Mouse (Mus musculus): ENCODE measurements around the gene Apobec4. TPM values are rescaled to one million over a fixed set of nuclear protein-coding genes. Genes with fewer than 3 reads are reported as not detected.

Gene Apobec4
- polyA plus RNA-seq, 1 experiment = not detected

DNA sequence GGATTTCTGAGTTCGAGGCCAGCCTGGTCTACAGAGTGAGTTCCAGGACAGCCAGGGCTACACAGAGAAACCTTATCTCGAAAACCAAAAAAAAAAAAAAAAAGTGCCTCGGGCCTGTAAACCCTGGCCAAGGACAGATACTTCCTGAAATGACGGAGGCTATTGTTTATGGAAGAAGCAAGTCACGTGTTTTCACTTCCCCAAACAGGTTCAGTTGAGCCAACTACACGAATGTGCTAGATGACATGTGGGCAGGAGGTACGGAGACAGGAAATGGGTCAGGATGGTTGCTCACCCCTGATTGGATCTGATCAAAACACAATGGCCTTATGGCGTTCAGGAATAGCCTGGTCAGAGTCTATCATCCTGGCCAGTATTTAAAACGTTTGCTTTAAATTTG lies 47.8 kb downstream of the Apobec4 start:
- 40% methylated on average over 9 of the region's 9 CpGs for WGBS
- DNase-seq (ENCODE audit: low read depth, low spot score) = no peak

GRCm38 (mm10) chr1:152799897-152800296 lies 49.5 kb downstream of the Apobec4 start, which contains the start of gene Ncf2:
Gene Ncf2, plus strand, starts transcription at chr1:152800194.
- WGBS = 32% methylated on average over 2 of the region's 2 CpGs
- DNase-seq (ENCODE audit: low read depth, low spot score) = no peak

DNA sequence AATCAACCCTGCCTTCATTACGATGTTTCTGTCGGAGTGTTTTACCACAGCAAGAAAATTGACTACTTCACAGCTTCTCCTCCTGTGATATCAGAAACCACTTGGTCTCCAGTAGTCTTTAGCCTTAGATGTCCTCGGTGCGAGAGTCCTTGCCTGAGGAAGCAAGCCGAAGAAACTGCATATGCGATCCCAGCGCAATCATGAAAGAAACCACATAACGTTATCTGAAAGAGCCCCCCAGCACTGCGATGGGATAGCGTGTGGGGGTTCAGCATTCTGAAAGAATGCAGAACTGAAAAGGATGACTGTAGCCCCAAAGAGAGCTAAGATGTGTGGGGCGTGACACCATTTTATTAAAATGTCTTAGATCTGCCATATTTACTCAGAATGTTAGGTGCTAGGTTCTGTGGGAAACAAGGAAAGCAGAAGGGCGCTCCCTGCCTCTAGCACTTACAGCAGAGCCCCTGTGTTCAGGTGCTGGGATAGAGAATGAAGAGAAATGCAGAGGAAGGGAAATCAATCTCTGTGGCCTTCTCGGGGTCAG lies 50.4 kb downstream of the Apobec4 start:
- WGBS = 91% methylated on average over 13 of the region's 13 CpGs
- DNase-seq (ENCODE audit: low read depth, low spot score) = no peak

DNA sequence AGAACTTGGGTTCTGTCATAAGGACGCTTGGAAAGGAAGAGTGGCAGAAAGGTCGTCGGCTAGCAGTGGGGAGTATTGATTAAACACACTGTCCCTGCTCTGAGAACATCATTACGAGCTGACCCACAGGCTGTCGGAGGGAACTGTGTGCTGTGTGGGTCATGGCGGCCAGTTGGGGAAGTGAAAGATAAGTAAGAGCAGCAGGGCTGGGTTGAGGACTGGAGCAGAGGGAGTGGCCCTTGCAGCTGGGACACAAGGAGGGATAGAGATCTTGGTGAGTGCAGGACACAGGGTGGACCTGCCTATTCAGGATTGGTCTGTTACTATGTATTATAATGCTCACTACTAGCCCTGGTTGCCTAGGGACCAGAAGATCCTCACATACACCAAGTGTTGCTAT lies 54.6 kb downstream of the Apobec4 start:
- 85% methylated on average over 6 of the region's 6 CpGs for WGBS
- no peak for DNase-seq (ENCODE audit: low read depth, low spot score)

Other genes with a start within 250 kb of the Apobec4 start
- gene Rgl1, start 15.8 kb downstream of the Apobec4 start, polyA plus RNA-seq (2012; rRNA removed) = 4.2 and 6.3 TPM in 2 replicates
- 107 and 144 TPM in 2 replicates for gene Arpc5, start 16.0 kb downstream of the Apobec4 start, polyA plus RNA-seq (2012; rRNA removed)
- gene Ncf2, start 49.6 kb downstream of the Apobec4 start, polyA plus RNA-seq (2012; rRNA removed) = 11.2 and 11.8 TPM in 2 replicates
- 18.3 and 33.3 TPM in 2 replicates for gene Smg7, start 152.1 kb downstream of the Apobec4 start, polyA plus RNA-seq (2012; rRNA removed)
- 0.58 and 0.78 TPM in 2 replicates for gene Nmnat2, start 204.4 kb downstream of the Apobec4 start, polyA plus RNA-seq (2012; rRNA removed)